Mouse (Mus musculus) testis, adult 2 months (tissue): ENCODE measurements at regions not wholly inside any gene's neighbourhood (a gene's known extent, or its start where the extent isn't known, plus 50 kb on each side); places are given as distances from the start of the nearest gene placed in this dataset.

Experiments used
- CTCF ChIP-seq: fragments of 200-500 bp; IDR thresholded peaks from 2 replicates; pipeline ENCODE4 v1.5.1; 2012; ENCODE audit warnings: low read depth, mild to moderate bottlenecking, inconsistent platforms, low read length, moderate library complexity; ENCODE audit not compliant: control insufficient read depth, insufficient read depth, insufficient replicate concordance
- POLR2A ChIP-seq: fragments of 200-500 bp; IDR thresholded peaks from 2 replicates; pipeline ENCODE4 v1.6.1; 2012; ENCODE audit warnings: low read depth, mild to moderate bottlenecking, inconsistent platforms, low read length, moderate library complexity; ENCODE audit not compliant: control insufficient read depth

DNA sequence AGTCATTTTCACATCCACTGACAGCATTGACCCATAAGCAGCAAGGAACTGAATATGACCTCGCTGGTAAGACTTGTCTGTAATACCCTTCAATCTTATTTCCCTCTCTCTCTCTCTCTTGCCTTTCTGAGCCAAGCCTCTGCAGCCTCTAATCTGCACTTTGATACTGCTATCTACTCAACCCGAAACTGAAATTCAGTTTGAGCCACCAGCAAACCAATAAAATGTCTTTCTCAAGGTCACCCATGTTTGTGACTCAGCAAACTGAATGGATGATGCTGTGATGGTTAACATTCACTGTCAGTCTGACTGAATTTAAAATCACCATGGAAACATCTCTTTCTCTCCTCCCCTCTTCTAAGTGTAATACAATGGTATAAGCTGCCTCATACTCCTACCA lies 132.0 kb downstream of the Qdpr start:
- no peak for TF ChIP-seq CTCF
- TF ChIP-seq POLR2A = no peak
